Mouse (Mus musculus) forebrain, embryonic 11.5 days (tissue): ENCODE results near the gene Gm29776. TPM values are rescaled to one million over a fixed set of nuclear protein-coding genes. Genes with fewer than 3 reads are reported as not detected.
A peak's percentile ranks its signal among the peaks of the same experiment; 100 is the strongest.

ENCODE experiments used
- ATAC-seq: fragments of 200-750 bp; cut with Nextera tagmentation; replicated peaks from 2 replicates; pipeline ENCODE4 v1.8.0; 2017; ENCODE audit warnings: moderate TSS enrichment; ENCODE audit not compliant: low FRiP score
- DNase-seq: peaks from one replicate; pipeline ENCODE4 v3.0.0-alpha.2; 2017; ENCODE audit warnings: low spot score
- H3K27ac ChIP-seq: fragments of 300-500 bp; sonication (generic); 2 replicates; pipeline ENCODE4 v1.5.1; 2014; ENCODE audit warnings: low read depth, low read length
- H3K27me3 ChIP-seq: fragments of 300-500 bp; sonication (generic); 2 replicates; pipeline ENCODE4 v1.6.1; 2014; ENCODE audit warnings: mild to moderate bottlenecking, low read length, mixed read lengths; ENCODE audit not compliant: control insufficient read depth, insufficient read depth
- H3K36me3 ChIP-seq: fragments of 300-500 bp; sonication (generic); 2 replicates; pipeline ENCODE4 v1.6.1; 2014; ENCODE audit warnings: mild to moderate bottlenecking, low read length, moderate library complexity, mixed read lengths; ENCODE audit not compliant: control insufficient read depth, insufficient read depth
- H3K4me1 ChIP-seq: fragments of 300-500 bp; sonication (generic); replicated peaks from 2 replicates; pipeline ENCODE4 v1.6.1; 2014; ENCODE audit warnings: low read length, mixed read lengths; ENCODE audit not compliant: control insufficient read depth, insufficient read depth
- H3K4me2 ChIP-seq: fragments of 300-500 bp; sonication (generic); 2 replicates; pipeline ENCODE4 v1.6.1; 2014; ENCODE audit warnings: low read depth, mild to moderate bottlenecking, low read length, moderate library complexity, mixed read lengths; ENCODE audit not compliant: severe bottlenecking
- H3K4me3 ChIP-seq: fragments of 300-500 bp; sonication (generic); 2 replicates; pipeline ENCODE4 v1.5.1; 2014; ENCODE audit warnings: low read depth, low read length
- H3K9ac ChIP-seq: fragments of 300-500 bp; sonication (generic); 2 replicates; pipeline ENCODE4 v1.6.1; 2014; ENCODE audit warnings: low read length
- H3K9me3 ChIP-seq: fragments of 300-500 bp; sonication (generic); 2 replicates; pipeline ENCODE4 v1.6.1; 2016; ENCODE audit warnings: low read length, mixed read lengths; ENCODE audit not compliant: control insufficient read depth
- WGBS: fragments of 180-500 bp; shearing (Covaris S2); extraction: QIAGEN DNeasy Blood & Tissue Kit; methylation state at CpG from one replicate; pipeline ENCODE4 v1.1.7; 2014; 5-methylcytosine and 5-hydroxymethylcytosine counted together
- polyA plus RNA-seq: library from polyadenylated mRNA; unstranded; fragments of >200 nt; fragmentation: Nextera tagmentation; extraction: Ambion mirVana; gene quantifications from 2 replicates; pipeline ENCODE4 v1.2.1, GENCODE M21; 2014

The Gm29776 gene
- polyA plus RNA-seq, 1 experiment from 2014 or later: 0.17 TPM

- Histone ChIP-seq H3K4me1 (peaks cover 12% of the 10 kb centered on the region), H3K36me3 (peaks cover 19% of the 10 kb centered on the region), H3K27ac (peak overlapping the region; percentile 81), H3K4me3 (peak overlapping the region; percentile 75), H3K9me3 (no peaks in the 10 kb centered on the region), H3K4me2 (peak overlapping the region; percentile 65), H3K27me3 (no peaks in the 10 kb centered on the region), H3K9ac (peak overlapping the region; percentile 90)
- DNase-seq: peak; percentile 93
- under 1% methylated on average over 12 of the region's 12 CpGs for WGBS
- peak; percentile 90 for ATAC-seq
Observed at GRCm38 (mm10) chr14:54653496-54653895, 45.1 kb downstream of the Gm29776 start.

GRCm38 (mm10) chr14:54652787-54653186, 45.8 kb downstream of the Gm29776 start:
- H3K4me2 ChIP-seq: peak overlapping the region; percentile 65
- no peak; the same call in 1 of the 2 replicates for ATAC-seq
- 0% methylated on average over 7 of the region's 7 CpGs for WGBS
- no peaks in the 10 kb centered on the region for H3K9me3 ChIP-seq
- peak overlapping the region; percentile 81 for H3K27ac ChIP-seq
- H3K36me3 ChIP-seq: peaks cover 19% of the 10 kb centered on the region
- DNase-seq: no peak
- no peaks in the 10 kb centered on the region for H3K27me3 ChIP-seq
- H3K4me1 ChIP-seq: peaks cover 12% of the 10 kb centered on the region
- H3K4me3 ChIP-seq: peak overlapping the region; percentile 75
- peak overlapping the region; percentile 90 for H3K9ac ChIP-seq

- H3K9ac ChIP-seq: 0 out of 2 replicates have a peak overlapping the region, but pooled peaks have one; percentile 16
- H3K4me2 ChIP-seq: 0 out of 2 replicates have a peak overlapping the region, but pooled peaks have one; percentile 18
- no peaks in the 10 kb centered on the region for H3K27me3 ChIP-seq
- H3K4me1 ChIP-seq: peaks cover 12% of the 10 kb centered on the region
- H3K4me3 ChIP-seq: 0 out of 2 replicates have a peak overlapping the region, but pooled peaks have one; percentile 0
- WGBS: 76% methylated on average over 4 of the region's 4 CpGs
- peaks cover 19% of the 10 kb centered on the region for H3K36me3 ChIP-seq
- H3K9me3 ChIP-seq: no peaks in the 10 kb centered on the region
- ATAC-seq (0 out of 2 replicates have a peak, but pooled peaks have one; percentile 11), DNase-seq (no peak)
- H3K27ac ChIP-seq: 0 out of 2 replicates have a peak overlapping the region, but pooled peaks have one; percentile 34
Observed at GRCm38 (mm10) chr14:54651556-54651955, 47.1 kb downstream of the Gm29776 start.

GRCm38 (mm10) chr14:54650621-54651454, 47.8 kb downstream of the Gm29776 start:
- Histone ChIP-seq H3K27ac (0 out of 2 replicates have a peak overlapping the region, but pooled peaks have one; percentile 34), H3K9ac (0 out of 2 replicates have a peak overlapping the region, but pooled peaks have one; percentile 16), H3K4me1 (peaks cover 12% of the 10 kb centered on the region), H3K9me3 (no peaks in the 10 kb centered on the region), H3K4me2 (peak overlapping the region; percentile 8; the same call in 1 of the 2 replicates), H3K27me3 (no peaks in the 10 kb centered on the region), H3K4me3 (0 out of 2 replicates have a peak overlapping the region, but pooled peaks have one; percentile 0), H3K36me3 (peaks cover 25% of the 10 kb centered on the region)
- DNase-seq: peak; percentile 88
- WGBS: 69% methylated on average over 23 of the region's 23 CpGs
- peak; percentile 40; the same call in 1 of the 2 replicates for ATAC-seq

- no peak for ATAC-seq
Observed at GRCm38 (mm10) chr14:54647900-54648299, 50.7 kb downstream of the Gm29776 start.

GRCm38 (mm10) chr14:54646898-54647636, 51.6 kb downstream of the Gm29776 start:
- no peak for DNase-seq
- H3K4me2 ChIP-seq: no peak overlapping the region
- no peak overlapping the region for H3K4me3 ChIP-seq
- no peak overlapping the region for H3K9ac ChIP-seq
- ATAC-seq: no peak
- 95% methylated on average over 8 of the region's 8 CpGs for WGBS
- no peaks in the 10 kb centered on the region for H3K27me3 ChIP-seq
- H3K9me3 ChIP-seq: no peaks in the 10 kb centered on the region
- H3K4me1 ChIP-seq: peaks cover 2% of the 10 kb centered on the region; the same call in 1 of the 2 replicates
- H3K27ac ChIP-seq: no peak overlapping the region
- H3K36me3 ChIP-seq: peaks cover 44% of the 10 kb centered on the region

More at GRCm38 (mm10) chr14:54647900-54648299, 50.7 kb downstream of the Gm29776 start:
- H3K27me3 ChIP-seq: no peaks in the 10 kb centered on the region
- no peak overlapping the region for H3K4me2 ChIP-seq
- no peak overlapping the region for H3K9ac ChIP-seq
- H3K36me3 ChIP-seq: peaks cover 38% of the 10 kb centered on the region
- 80% methylated on average over 4 of the region's 4 CpGs for WGBS
- H3K4me1 ChIP-seq: peaks cover 6% of the 10 kb centered on the region; the same call in 1 of the 2 replicates
- H3K27ac ChIP-seq: no peak overlapping the region
- no peaks in the 10 kb centered on the region for H3K9me3 ChIP-seq
- no peak overlapping the region for H3K4me3 ChIP-seq
- DNase-seq: no peak

- peaks cover 44% of the 10 kb centered on the region for H3K36me3 ChIP-seq
- WGBS: 95% methylated on average over 17 of the region's 17 CpGs
Observed at GRCm38 (mm10) chr14:54646455-54646854, 52.2 kb downstream of the Gm29776 start.

GRCm38 (mm10) chr14:54644294-54644693, 54.3 kb downstream of the Gm29776 start:
- 96% methylated on average over 9 of the region's 9 CpGs for WGBS
- ATAC-seq: no peak
- Histone ChIP-seq H3K9me3 (no peaks in the 10 kb centered on the region), H3K9ac (no peak overlapping the region), H3K4me2 (no peak overlapping the region), H3K27me3 (no peaks in the 10 kb centered on the region), H3K27ac (no peak overlapping the region), H3K36me3 (peaks cover 33% of the 10 kb centered on the region), H3K4me1 (peaks cover 7% of the 10 kb centered on the region), H3K4me3 (no peak overlapping the region)
- DNase-seq: no peak

More at GRCm38 (mm10) chr14:54646455-54646854, 52.2 kb downstream of the Gm29776 start:
- no peaks in the 10 kb centered on the region; the same call in 1 of the 2 replicates for H3K4me1 ChIP-seq
- H3K9me3 ChIP-seq: no peaks in the 10 kb centered on the region
- no peak overlapping the region for H3K4me2 ChIP-seq
- H3K27me3 ChIP-seq: no peaks in the 10 kb centered on the region
- no peak overlapping the region for H3K27ac ChIP-seq
- H3K4me3 ChIP-seq: no peak overlapping the region
- ATAC-seq (no peak), DNase-seq (no peak)
- no peak overlapping the region for H3K9ac ChIP-seq
